Mouse (Mus musculus) embryonic fibroblast, embryonic 13.5 days (primary cell): ENCODE results near the gene Ctnnb1.

Experiments
- CTCF ChIP-seq: IDR thresholded peaks from 2 replicates; pipeline ENCODE4 v1.5.1; 2011; ENCODE audit warnings: mild to moderate bottlenecking, control low read depth, low read length, moderate library complexity, borderline replicate concordance; ENCODE audit not compliant: insufficient read depth
- POLR2A ChIP-seq: IDR thresholded peaks from 2 replicates; pipeline ENCODE4 v1.6.1; 2011; ENCODE audit warnings: low read depth, mild to moderate bottlenecking, control low read depth, low read length, moderate library complexity

DNA sequence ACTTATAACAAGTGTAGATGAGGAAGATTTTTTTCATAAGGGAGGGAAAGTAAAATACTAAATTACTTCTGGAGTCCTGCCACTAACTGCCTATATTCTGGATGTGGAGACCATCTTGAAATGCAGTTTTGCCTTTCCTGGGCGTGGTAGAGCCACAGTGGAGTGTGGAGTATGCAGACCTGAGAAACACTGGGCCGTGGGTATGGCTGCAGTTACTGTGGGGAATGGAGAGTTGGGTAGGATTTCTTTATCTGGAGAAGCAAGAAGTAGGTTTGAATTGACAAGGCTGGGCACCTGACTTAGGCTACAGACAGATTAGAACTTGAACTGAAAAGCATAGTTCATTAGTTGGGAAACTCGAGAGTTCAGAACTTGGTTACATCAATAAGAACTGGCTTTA lies 15.2 kb downstream of the Ctnnb1 start:
- TF ChIP-seq POLR2A: no peak
- TF ChIP-seq CTCF: no peak
